Mouse (Mus musculus): ENCODE data around the gene H2al1k.
A peak's percentile ranks its signal among the peaks of the same experiment; 100 is the strongest.
"Not testable (repeated sequence)": the region's sequence is repeated elsewhere in the genome, so short reads cannot be mapped to it uniquely, and the experiment has no call there.

H2al1k gene

GRCm38 (mm10) chrX:9350327-9350726 lies at the start of gene H2al1k:
Gene H2al1k (plus strand): TSS chrX:9350627.
- DNase-seq (ENCODE audit: low read depth), result not testable (repeated sequence)

- DNase-seq (ENCODE audit: low read depth), result no peak
Measured at GRCm38 (mm10) chrX:9302791-9303190, 47.6 kb upstream of the H2al1k start.

GRCm38 (mm10) chrX:9303455-9303854 lies 47.0 kb upstream of the H2al1k start:
- DNase-seq (ENCODE audit: low read depth), result no peak

- not testable (repeated sequence) for DNase-seq (ENCODE audit: low read depth)
Measured at GRCm38 (mm10) chrX:9316457-9316856, 34.0 kb upstream of the H2al1k start.

GRCm38 (mm10) chrX:9327954-9328353 lies 22.5 kb upstream of the H2al1k start:
- DNase-seq (ENCODE audit: low read depth), result not testable (repeated sequence)

GRCm38 (mm10) chrX:9332366-9332962 lies 18.0 kb upstream of the H2al1k start:
- DNase-seq (ENCODE audit: low read depth), result peak; percentile 2

GRCm38 (mm10) chrX:9333035-9333434 lies 17.4 kb upstream of the H2al1k start:
- DNase-seq (ENCODE audit: low read depth), result not testable (repeated sequence)

DNA sequence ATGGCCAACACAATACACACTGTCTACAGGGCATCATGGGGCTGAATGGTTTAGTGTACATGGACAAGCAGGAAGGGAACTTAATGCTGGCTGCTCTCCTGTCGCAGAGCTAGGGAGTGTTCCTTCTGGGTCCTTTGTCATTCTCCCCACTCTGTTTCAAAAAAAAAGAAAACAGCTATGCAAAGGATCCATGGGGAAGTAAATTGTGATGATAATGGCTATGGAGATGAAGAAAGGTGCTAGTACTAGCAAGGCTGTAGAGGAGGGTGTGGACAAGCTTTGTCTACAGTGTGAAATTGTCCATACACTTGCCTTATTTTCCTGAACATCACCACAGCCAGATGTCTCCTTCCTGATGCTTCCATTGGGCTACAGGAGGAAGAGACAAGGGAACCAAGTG lies 15.4 kb upstream of the H2al1k start:
- DNase-seq (ENCODE audit: low read depth), result not testable (repeated sequence)

- DNase-seq (ENCODE audit: low read depth), result peak; percentile 11
Measured at GRCm38 (mm10) chrX:9374012-9374411, 23.6 kb downstream of the H2al1k start.

DNA sequence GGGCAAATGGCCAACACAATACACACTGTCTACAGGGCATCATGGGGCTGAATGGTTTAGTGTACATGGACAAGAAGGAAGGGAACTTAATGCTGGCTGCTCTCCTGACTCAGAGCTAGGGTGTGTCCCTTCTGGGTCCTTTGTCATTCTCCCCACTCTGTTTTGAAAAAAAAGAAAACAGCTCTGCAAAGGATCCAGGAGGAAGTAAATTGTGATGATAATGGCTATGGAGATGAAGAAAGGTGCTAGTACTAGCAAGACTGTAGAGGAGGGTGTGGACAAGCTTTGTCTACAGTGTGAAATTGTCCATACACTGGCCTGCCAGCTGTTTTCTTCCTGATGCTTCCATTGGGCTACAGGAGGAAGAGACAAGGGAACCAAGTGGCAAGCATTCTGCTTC lies 25.5 kb downstream of the H2al1k start:
- not testable (repeated sequence) for DNase-seq (ENCODE audit: low read depth)

Measured in NIH3T3 (cell line).